Mouse (Mus musculus) E14TG2a.4 (cell line): Measurements from ENCODE around the gene Rsrp1.

ENCODE experiments used
- CTCF ChIP-seq: conservative IDR thresholded peaks from 2 replicates; pipeline ENCODE4 v1.5.1; 2014; ENCODE audit warnings: low read length
- NANOG ChIP-seq: IDR thresholded peaks from 2 replicates; pipeline ENCODE4 v1.6.1; 2014; ENCODE audit warnings: borderline replicate concordance, low read length, mixed read lengths
- POU5F1 ChIP-seq: IDR thresholded peaks from 2 replicates; pipeline ENCODE4 v1.6.1; 2014; ENCODE audit warnings: low read length, borderline replicate concordance

GRCm38 (mm10) chr4:134937240-134938176 lies 14.1 kb downstream of the Rsrp1 start:
- TF ChIP-seq CTCF (no peak), POU5F1 (no peak), NANOG (no peak)
